Mouse (Mus musculus) left cerebral cortex, postnatal 36 days (tissue): ENCODE data around the gene Hist1h2ag. TPM values are rescaled to one million over a fixed set of nuclear protein-coding genes. Genes with fewer than 3 reads are reported as not detected.

ENCODE experiments used
- DNase-seq, 2 experiments: peaks; one replicate each; pipeline ENCODE4 v3.0.0; 2021 to 2022; ENCODE audit warnings: low spot score in 2 of 2, mixed read lengths in 1 of 2
- intact Hi-C: fragments of 180-260 bp; cut with DNase I; formaldehyde crosslinking; loops from one replicate; pipeline ENCODE4 v1.15.1; 2025
- total RNA-seq, 2 experiments: library from RNA; stranded (reverse); gene quantifications; 2 replicates each; pipeline ENCODE4 v1.2.3; 2021

Hist1h2ag gene
- total RNA-seq, 2 experiments from 2014 or later, result 8.3 to 11.2 TPM

DNA sequence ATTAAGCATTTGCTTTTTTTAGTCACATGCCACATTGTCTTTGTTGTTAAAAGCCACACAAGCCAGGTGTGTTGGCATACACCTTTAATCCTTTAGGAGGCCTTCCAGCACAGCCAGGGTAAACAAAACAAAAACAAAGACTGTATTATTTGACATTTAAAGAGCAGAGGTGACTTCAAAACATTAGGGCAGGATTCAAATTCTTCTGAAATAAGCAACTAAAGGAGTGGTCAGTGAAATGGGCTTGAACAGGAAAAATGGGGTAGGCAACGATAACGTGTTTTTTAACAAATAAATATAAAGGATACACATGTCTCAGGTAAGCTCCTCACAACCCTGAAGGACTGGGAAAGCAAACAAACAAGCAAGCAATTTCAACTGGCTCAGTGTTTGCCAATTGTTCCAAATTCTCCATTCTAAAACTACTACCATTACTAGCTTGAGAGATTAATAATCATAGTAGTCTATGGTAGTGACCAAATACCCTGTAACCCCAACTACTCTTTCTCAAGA lies 2.7 kb downstream of the Hist1h2ag start:
- intact Hi-C loops, result loop anchor here (5.0 kb wide), 7 partner anchors 323 to 1717 kb away; partner anchors contain the start of genes Hist1h1e, Hist1h1t, Hist1h2ac and Hist1h2af
- DNase-seq, result no peak

DNA sequence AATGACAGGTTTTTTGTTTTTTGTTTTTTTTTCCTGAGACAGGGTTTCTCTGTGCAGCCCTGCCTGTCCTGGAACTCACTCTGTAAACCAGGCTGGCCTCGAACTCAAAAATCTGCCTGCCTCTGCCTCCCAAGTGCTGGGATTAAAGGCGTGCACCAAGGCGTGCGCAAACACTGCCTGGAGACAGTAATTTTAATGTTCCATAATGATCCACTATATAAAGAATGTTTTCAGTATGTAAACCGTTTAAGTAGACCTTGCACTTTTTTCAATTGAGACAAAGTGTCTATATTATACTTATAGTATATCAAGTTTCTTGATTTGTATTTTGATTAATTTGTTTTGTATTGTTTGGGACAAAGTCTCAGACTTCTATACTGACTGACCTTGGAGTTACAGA lies 3.4 kb downstream of the Hist1h2ag start:
- intact Hi-C loops, result loop anchor here (5.0 kb wide), 2 partner anchors 1643 to 1718 kb away; partner anchors contain the start of genes Hist1h2ac, Hist1h2bc and Hist1h4b

DNA sequence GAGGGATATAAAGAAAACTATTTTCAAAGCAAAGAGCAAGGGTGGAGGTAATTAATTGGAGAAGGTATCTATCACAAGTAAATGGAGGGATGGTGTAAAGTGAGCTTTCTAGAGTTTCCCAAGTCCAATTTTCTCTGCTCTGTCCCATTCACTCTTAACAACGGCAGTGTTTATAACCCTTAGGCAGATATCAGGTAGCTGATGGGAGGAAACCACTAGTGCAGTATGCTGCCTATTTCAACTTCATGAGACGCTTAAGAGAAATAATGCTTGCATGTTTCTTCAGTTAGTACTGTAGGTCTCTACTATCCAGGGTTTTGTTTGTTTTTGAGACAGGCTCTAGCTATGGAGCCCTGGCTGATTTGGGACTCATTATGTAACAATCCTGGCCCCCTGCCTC lies 5.3 kb downstream of the Hist1h2ag start:
- intact Hi-C loops, result loop anchor here (5.0 kb wide), 2 partner anchors 1645 to 1720 kb away; partner anchors contain the start of genes Hist1h2ac, Hist1h2bc and Hist1h4b

More for the DNA sequence above, 3.4 kb downstream of the Hist1h2ag start:
- no peak for DNase-seq

DNA sequence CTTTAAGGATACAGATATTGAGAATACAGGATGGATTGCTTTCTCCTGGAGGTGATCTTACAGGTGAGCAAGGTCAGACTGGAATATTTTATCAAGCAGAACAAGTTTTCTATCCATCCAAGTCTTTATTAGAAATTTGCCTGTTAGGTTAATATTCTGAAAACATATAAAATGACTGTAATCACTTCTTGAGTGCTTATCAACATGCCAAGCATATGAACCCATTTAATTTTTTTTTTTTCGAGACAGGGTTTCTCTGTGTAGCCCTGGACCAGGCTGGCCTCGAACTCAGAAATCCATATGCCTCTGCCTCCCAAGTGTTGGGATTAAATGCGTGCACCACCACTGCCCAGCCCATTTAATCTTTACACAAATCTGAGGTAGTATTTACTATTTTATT lies 5.8 kb downstream of the Hist1h2ag start:
- intact Hi-C loops, result loop anchor here (5.0 kb wide), 2 partner anchors 1645 to 1720 kb away; partner anchors contain the start of genes Hist1h2ac, Hist1h2bc and Hist1h4b
- no peak for DNase-seq

More for the DNA sequence above, 5.3 kb downstream of the Hist1h2ag start:
- DNase-seq, result no peak

DNA sequence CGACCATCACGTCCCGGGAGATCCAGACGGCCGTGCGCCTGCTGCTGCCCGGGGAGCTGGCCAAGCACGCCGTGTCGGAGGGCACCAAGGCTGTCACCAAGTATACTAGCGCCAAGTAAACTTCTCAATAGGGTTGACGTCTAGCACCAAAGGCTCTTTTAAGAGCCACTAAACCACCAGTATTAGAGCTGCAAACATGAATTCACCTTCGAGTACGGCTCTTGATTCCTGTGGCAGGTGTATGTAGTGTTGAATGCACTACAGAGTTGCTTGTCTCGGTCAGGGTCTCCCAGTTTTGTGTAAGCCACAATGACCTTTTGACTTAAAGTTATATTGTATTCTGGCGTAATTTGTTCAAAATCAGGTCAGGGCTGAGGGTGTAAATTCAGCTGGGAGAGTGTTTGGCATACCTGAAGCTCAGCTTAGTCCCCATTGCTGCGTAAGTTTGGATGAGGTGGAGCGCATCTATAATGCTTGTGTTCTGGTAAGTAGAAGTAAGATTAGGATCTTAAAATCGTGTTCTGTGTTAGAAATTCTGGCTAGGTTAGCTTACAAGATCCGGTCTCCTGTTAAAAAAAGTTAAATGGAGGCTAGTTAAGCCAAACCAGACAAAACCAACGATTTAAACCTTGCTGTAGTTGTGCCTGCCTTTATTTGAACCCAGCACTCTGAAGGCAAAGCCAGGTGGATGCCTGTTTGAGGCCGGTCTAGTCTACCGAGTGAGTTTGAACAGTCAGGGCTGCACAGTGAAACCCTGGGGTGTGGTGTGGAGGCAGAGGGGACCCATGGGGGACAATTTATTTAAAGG lies 6.4 kb downstream of the Hist1h2ag start:
- intact Hi-C loops, result loop anchor here (5.0 kb wide), 2 partner anchors 1646 to 1721 kb away; partner anchors contain the start of genes Hist1h2ac, Hist1h2bc and Hist1h4b

DNA sequence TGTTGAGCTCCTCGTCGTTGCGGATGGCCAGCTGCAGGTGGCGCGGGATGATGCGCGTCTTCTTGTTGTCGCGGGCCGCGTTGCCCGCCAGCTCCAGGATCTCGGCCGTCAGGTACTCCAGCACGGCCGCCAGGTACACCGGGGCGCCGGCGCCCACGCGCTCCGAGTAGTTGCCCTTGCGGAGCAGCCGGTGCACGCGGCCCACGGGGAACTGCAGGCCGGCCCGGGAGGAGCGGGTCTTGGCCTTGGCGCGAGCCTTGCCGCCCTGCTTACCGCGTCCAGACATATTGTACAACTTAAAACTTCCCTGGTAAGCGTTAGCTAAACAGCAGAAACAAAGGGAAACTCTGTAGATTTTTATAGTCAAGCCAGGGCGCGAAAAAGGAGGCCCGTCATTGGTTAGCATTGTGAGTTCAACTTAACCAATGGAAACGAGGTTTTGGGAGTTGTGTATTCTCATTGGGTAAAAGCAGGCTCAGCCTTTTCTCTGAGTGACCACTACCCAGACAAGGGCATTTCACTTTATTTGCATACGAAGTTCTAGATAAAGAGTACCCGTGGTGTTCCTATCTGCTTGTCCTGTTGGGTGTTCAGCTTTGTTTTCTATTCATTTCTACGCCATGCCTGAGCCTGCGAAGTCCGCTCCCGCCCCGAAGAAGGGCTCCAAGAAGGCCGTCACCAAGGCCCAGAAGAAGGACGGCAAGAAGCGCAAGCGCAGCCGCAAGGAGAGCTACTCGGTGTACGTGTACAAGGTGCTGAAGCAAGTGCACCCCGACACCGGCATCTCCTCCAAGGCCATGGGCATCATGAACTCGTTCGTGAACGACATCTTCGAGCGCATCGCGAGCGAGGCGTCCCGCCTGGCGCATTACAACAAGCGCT lies 7.2 kb downstream of the Hist1h2ag start, which contains the start of the genes Hist1h2ah and Hist1h2bk:
Hist1h2ah (minus strand) TSS at position 302 of the 882 bp plus-strand sequence.
Hist1h2bk (plus strand) TSS at position 604 of the 882 bp plus-strand sequence.
- intact Hi-C loops, result loop anchor here (5.0 kb wide), 2 partner anchors 1647 to 1722 kb away; partner anchors contain the start of genes Hist1h2ac, Hist1h2bc and Hist1h4b
- peak; percentile 77 to 83 for DNase-seq

More for the DNA sequence above, 6.4 kb downstream of the Hist1h2ag start:
- DNase-seq, result no peak

DNA sequence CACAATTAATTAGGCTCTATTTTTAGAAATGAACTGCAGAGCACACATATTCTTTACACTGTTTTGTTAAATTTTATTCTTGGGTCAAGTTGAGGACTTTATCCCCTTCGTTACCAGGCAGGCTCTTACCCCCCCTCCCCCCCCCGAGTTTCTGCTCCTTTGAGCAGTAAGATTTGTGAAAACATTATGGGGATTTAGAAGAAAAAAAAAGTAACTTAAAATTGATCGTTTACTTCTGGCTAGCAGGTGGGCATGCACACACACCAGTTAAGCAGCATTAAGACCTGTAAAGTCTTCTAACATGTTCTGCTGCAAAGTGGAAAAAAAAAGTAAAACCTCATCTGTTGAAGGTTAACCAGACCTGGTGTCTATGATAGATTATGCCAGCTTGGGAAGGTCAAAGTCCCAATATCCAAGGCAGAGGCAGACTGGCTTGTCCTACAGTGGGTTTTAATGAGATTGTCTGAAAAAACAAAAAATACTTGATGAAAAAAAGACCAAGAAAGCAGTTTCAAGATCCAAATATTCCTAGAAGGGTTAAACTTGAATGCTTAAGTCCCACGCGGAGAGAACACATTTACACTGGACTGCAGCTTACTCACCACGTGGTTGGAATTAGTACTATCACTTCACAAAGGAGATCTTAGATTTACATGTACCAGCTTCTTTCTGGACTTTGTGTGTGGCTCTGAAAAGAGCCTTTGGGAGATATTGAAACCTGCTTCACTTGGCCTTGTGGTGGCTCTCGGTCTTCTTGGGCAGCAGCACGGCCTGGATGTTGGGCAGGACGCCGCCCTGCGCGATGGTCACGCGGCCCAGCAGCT lies 8.1 kb downstream of the Hist1h2ag start:
- DNase-seq, result no peak
- intact Hi-C loops, result loop anchor here (5.0 kb wide), 3 partner anchors 1378 to 1723 kb away; partner anchors contain the start of genes Hist1h2ac, Hist1h2bc and Hist1h4b

DNA sequence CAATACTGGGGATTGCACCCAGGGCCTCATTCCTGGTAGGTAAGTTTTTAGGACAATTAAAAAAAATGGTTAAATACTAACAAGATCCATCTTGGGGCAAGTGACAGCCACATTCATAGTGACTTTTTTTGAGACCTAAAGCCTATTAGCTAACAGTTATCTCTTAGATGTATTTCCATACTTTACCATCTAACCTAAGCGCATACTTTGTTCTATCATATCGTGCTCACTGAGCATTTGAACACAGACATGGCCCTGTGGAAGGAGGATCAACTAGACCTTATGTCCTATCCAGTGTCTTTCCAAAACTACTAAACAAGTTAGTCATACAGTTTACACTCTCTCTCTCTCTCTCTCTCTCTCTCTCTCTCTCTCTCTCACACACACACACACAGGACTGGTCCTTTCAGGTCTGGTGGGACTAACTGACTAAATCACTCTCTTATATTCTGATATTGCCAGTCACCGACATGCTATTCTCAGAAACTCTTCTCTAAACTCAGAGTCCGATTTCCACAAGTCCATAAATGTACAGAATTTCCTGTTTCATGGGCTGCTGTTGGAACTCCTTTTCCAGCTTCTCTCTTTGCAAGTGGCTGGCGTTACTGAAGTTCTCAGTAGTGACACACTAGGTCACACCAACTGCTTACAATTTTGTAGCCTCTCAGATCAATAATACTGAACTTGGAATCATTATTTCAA lies 8.9 kb downstream of the Hist1h2ag start:
- intact Hi-C loops, result loop anchor here (5.0 kb wide), 1 partner anchor 1378 kb away; no protein-coding TSS in a partner anchor
- DNase-seq, result no peak

DNA sequence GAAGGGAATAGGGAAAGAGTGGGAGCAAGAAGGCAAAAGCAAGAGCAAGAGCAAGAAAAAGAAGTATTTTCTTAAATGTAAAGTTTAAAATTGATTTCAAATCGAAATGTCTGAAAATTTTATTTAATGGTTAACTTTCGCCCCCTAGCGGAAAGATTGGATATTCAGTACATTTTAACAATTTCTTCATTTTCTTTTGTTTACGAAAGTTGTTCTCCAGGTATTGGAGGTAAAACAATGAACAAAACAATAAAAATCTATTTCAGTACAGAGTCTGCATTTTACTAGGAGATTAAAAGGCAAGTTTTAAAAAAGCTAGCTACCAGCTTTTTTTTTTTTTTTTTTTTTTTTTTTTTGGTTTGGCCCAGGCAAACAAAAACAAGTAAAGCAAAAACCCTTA lies 12.3 kb downstream of the Hist1h2ag start:
- no peak for DNase-seq
- intact Hi-C loops, result loop anchor here (5.0 kb wide), 1 partner anchor 1382 kb away; no protein-coding TSS in a partner anchor

DNA sequence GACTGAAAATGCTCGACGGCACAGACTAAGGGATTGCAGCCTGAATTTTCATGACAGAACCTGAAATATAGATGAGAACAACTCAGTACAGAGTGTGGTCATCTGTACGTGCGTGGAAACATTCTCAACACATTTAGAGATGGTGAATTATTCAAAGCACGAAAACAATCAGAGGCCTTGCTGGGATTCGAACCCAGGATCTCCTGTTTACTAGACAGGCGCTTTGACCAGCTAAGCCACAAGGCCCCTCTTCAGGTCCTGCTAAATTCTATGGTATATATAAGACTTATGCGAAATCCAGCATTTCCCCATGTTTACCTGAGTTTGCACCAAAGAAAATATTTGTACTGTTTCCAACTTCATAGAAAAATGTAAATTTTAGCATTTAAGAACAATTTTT lies 12.8 kb downstream of the Hist1h2ag start:
- intact Hi-C loops, result loop anchor here (1.0 to 10.0 kb wide), 5 partner anchors 56 to 1405 kb away; no protein-coding TSS in a partner anchor
- no peak for DNase-seq

DNA sequence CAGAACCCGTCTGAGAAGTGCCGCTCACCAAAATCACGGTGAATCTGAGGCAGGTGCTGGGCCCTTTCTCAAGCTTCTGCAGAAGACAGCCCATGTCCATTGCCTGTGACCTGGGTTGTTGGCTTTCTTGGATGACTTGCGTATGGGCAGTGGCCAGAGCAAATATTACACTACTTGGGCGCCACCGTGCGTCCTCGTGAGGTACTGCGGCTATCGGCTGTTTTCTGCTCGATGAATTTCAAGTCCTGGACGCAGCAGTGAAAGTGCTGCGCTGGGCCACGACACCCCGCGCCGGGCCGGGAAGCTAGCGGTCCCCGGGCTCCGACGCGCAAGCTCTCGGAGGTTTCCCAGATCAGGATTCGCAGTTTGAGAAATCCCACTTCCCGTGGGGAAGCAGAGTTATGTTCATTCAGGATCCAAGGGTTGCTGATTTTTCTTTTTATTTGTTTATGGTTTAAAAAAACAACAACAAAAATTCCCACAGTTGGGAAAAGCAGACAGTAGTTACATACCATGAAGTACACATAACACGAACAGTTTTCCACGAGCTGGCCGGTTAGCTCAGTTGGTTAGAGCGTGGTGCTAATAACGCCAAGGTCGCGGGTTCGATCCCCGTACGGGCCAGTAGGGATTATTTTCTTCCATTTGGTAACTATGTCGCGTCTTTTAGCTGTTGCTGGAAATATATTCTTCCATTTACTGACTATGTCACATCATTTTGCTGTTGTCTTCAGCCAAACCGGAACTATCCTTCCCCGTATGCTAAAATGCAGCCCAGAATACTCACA lies 13.9 kb downstream of the Hist1h2ag start:
- intact Hi-C loops, result loop anchor here (1.0 to 10.0 kb wide), 4 partner anchors 55 to 1406 kb away; no protein-coding TSS in a partner anchor
- DNase-seq, result peak; percentile 86 to 91

DNA sequence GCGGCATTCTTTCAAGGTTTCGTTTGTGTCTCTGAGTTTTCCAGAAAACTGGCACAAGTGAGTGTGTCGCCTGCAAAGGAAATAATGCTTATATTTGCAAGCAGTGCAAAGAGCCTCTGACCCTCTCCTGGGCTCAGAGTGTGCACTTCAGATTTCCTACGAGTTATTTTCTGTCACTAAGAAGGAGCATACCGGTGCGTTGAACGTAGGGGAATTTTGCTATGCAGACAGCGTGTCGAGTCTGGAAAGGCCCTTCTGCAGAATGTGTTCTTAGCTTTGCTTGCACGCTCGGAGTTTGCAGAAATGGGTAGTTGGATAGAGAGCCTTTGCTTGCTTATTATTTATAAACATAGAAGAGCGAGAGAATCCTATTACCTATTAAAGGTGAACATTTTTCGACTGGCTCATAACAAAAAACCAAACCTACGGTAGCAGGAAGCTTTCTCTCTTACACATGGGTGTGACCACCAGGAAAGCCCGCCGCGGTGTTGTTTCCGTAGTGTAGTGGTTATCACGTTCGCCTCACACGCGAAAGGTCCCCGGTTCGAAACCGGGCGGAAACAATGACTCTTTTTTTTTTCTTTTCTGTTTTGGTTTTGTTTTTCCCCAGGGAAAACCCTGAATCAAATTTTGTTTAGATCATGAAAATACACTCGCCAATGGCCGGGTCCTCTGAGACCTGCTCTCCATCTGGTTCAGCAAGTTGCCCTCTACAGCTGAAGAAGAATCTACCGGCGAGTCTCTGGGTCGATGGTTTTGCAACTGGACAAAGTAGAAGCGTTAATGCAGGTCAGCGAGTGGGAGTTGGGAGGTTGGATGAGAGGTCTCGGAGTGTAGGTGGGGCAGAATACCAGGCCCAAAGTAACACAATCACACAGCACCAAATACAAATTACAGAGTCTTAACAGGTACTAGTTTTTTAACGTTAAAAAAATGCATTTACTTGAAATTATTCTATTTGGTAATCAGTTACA lies 16.4 kb downstream of the Hist1h2ag start:
- DNase-seq, result peak; percentile 78 to 85
- intact Hi-C loops, result loop anchor here (2.0 to 10.0 kb wide), 4 partner anchors 89 to 1408 kb away; no protein-coding TSS in a partner anchor

DNA sequence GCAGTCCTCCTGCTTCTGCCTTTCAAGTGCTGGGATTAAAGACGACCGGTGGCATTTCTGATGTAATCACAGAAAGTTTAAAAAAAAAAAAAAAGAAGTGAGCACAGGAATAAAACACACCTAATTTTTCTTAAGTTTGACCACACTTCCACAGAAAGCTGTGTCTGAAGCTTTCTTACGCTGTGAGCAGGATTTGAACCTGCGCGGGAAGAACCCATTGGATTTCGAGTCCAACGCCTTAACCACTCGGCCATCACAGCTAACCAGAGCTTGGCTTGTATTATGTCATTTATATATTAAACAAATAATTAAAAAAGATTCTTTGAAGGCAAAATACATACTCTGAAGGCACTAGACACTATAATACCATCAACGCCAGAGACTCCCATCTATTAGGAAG lies 20.5 kb downstream of the Hist1h2ag start:
- DNase-seq, result peak; percentile 46 to 70
- intact Hi-C loops, result loop anchor here (5.0 to 10.0 kb wide), 3 partner anchors 857 to 1495 kb away; no protein-coding TSS in a partner anchor

DNA sequence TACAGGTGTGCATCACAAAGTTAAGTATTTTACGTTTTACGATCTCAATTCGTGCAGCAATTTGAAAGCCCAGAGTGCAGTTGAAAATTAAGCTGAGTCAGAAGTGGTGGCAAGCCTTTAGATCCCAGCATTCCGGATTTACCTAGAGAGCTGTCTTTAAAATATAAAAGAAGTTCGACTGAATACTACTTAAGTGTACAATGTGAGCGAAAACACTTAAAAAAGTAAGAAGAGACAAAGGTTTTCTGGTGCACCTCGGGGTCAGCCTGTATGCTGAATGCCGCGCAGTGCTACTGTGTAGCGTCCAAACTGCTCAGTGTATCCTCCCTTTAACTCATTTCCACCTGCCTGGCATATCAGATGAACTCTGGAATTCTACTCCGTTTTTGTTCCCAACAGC lies 21.2 kb downstream of the Hist1h2ag start:
- DNase-seq, result no peak
- intact Hi-C loops, result loop anchor here (5.0 to 10.0 kb wide), 3 partner anchors 857 to 1496 kb away; no protein-coding TSS in a partner anchor

DNA sequence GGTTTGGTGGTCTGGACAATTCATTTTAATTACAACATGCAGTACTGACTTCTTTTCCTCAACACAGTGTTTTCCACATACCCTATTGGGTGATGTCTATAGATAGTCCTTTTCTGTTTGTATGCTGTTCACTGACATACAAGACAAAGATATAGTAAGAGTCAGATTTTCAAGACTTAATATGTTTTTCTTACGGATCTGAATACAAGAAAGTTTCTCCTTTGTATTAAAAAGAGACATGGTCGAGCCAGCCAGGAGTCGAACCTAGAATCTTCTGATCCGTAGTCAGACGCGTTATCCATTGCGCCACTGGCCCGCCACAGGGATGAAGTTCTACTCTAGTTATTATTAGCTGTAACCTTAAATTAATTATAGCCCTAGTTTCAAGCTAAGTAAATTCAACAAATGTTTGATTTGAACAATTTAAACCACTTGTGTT lies 21.8 kb downstream of the Hist1h2ag start:
- peak in 1 of 2 experiments; percentile 50 for DNase-seq
- intact Hi-C loops, result loop anchor here (5.0 to 10.0 kb wide), 3 partner anchors 856 to 1496 kb away; no protein-coding TSS in a partner anchor
